Mouse (Mus musculus) lung, embryonic 14.5 days (tissue): ENCODE data around the gene Slc15a5. TPM values are rescaled to one million over a fixed set of nuclear protein-coding genes. Genes with fewer than 3 reads are reported as not detected.

Experiments used
- ATAC-seq: fragments of 200-750 bp; cut with Nextera tagmentation; 2 replicates; pipeline ENCODE4 v1.8.0; 2017; ENCODE audit warnings: mild to moderate bottlenecking, moderate TSS enrichment, moderate library complexity; ENCODE audit not compliant: insufficient read depth
- DNase-seq: peaks from one replicate; pipeline ENCODE4 v3.0.0-alpha.2; 2015
- H3K27ac ChIP-seq: fragments of 300-500 bp; sonication (generic); 2 replicates; pipeline ENCODE4 v1.5.1; 2014; ENCODE audit warnings: low read depth, mild to moderate bottlenecking, moderate library complexity
- H3K27me3 ChIP-seq: fragments of 300-500 bp; sonication (generic); 2 replicates; pipeline ENCODE4 v1.6.1; 2014; ENCODE audit warnings: low read length, control low read depth; ENCODE audit not compliant: insufficient read depth
- H3K36me3 ChIP-seq: fragments of 300-500 bp; sonication (generic); 2 replicates; pipeline ENCODE4 v1.6.1; 2014; ENCODE audit warnings: control low read depth; ENCODE audit not compliant: insufficient read depth
- H3K4me1 ChIP-seq: fragments of 300-500 bp; sonication (generic); 2 replicates; pipeline ENCODE4 v1.6.1; 2014; ENCODE audit warnings: antibody characterized with exemption, control low read depth; ENCODE audit not compliant: insufficient read depth
- H3K4me2 ChIP-seq: fragments of 300-500 bp; sonication (generic); 2 replicates; pipeline ENCODE4 v1.6.1; 2014; ENCODE audit warnings: mild to moderate bottlenecking
- H3K4me3 ChIP-seq: fragments of 300-500 bp; sonication (generic); 2 replicates; pipeline ENCODE4 v1.5.1; 2014; ENCODE audit warnings: low read depth, low read length
- H3K9ac ChIP-seq: fragments of 300-500 bp; sonication (generic); 2 replicates; pipeline ENCODE4 v1.6.1; 2014
- H3K9me3 ChIP-seq: fragments of 300-500 bp; sonication (generic); 2 replicates; pipeline ENCODE4 v1.6.1; 2016; ENCODE audit warnings: low read depth, low read length, control low read depth
- CTCF ChIP-seq: IDR thresholded peaks from 2 replicates; pipeline ENCODE4 v1.5.1; 2016; ENCODE audit warnings: antibody characterized with exemption, low read depth
- WGBS: fragments of 180-500 bp; shearing (Covaris S2); extraction: QIAGEN DNeasy Blood & Tissue Kit; methylation state at CpG from one replicate; pipeline ENCODE4 v1.1.7; 2014; 5-methylcytosine and 5-hydroxymethylcytosine counted together
- polyA plus RNA-seq: library from polyadenylated mRNA; unstranded; fragments of >200 nt; fragmentation: Nextera tagmentation; extraction: Ambion mirVana; gene quantifications from 2 replicates; pipeline ENCODE4 v1.2.1, GENCODE M21; 2014

The Slc15a5 gene
- polyA plus RNA-seq, 1 experiment from 2014 or later, result not detected

GRCm38 (mm10) chr6:138054956-138055355, 24.8 kb downstream of the Slc15a5 start:
- 68% methylated on average over 12 of the region's 12 CpGs for WGBS
- no peaks in the 10 kb centered on the region for H3K27me3 ChIP-seq
- no peaks in the 10 kb centered on the region for H3K4me1 ChIP-seq
- no peaks in the 10 kb centered on the region for H3K9me3 ChIP-seq
- ATAC-seq, result no peak
- H3K4me2 ChIP-seq, result no peak overlapping the region
- no peak overlapping the region for H3K4me3 ChIP-seq
- DNase-seq, result no peak
- no peak overlapping the region for H3K9ac ChIP-seq
- no peak overlapping the region for H3K27ac ChIP-seq
- no peaks in the 10 kb centered on the region for H3K36me3 ChIP-seq
- no peak for TF ChIP-seq CTCF

- WGBS, result 70% methylated on average over 1 of the region's 1 CpGs
- no peaks in the 10 kb centered on the region for H3K27me3 ChIP-seq
- no peak overlapping the region for H3K4me3 ChIP-seq
- ATAC-seq (no peak), DNase-seq (peak; percentile 59)
- H3K9me3 ChIP-seq, result no peaks in the 10 kb centered on the region
- no peak overlapping the region for H3K9ac ChIP-seq
- no peaks in the 10 kb centered on the region for H3K4me1 ChIP-seq
- peak; percentile 64 for TF ChIP-seq CTCF
- no peak overlapping the region for H3K27ac ChIP-seq
- no peaks in the 10 kb centered on the region for H3K36me3 ChIP-seq
- H3K4me2 ChIP-seq, result no peak overlapping the region
Measured at GRCm38 (mm10) chr6:138054166-138054565, 25.6 kb downstream of the Slc15a5 start.

DNA sequence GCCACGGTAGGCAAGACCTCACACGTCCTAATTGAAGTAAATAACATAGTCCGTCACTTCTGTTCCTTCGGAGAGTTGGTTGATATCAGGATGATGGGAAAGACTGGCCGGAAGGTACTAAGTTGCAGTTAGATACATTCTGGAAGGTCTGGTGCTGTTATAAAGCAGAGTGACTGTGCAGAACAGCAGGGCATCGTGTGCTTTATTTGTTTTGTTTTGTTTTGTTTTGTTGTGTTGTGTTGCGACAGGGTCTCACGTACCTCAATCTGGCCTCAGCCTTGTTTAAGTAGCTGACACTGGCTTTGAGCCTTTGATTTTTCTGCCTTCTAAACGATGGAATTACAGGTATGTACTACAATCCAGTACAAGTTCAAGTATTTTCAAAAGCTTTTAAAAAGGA, 26.0 kb downstream of the Slc15a5 start:
- H3K27me3 ChIP-seq, result no peaks in the 10 kb centered on the region
- no peak overlapping the region for H3K9ac ChIP-seq
- no peaks in the 10 kb centered on the region for H3K9me3 ChIP-seq
- H3K4me2 ChIP-seq, result no peak overlapping the region
- no peak for DNase-seq
- no peaks in the 10 kb centered on the region for H3K4me1 ChIP-seq
- H3K27ac ChIP-seq, result no peak overlapping the region
- no peak for ATAC-seq
- H3K4me3 ChIP-seq, result no peak overlapping the region
- no peak for TF ChIP-seq CTCF
- no peaks in the 10 kb centered on the region for H3K36me3 ChIP-seq
- WGBS, result 79% methylated on average over 9 of the region's 9 CpGs

DNA sequence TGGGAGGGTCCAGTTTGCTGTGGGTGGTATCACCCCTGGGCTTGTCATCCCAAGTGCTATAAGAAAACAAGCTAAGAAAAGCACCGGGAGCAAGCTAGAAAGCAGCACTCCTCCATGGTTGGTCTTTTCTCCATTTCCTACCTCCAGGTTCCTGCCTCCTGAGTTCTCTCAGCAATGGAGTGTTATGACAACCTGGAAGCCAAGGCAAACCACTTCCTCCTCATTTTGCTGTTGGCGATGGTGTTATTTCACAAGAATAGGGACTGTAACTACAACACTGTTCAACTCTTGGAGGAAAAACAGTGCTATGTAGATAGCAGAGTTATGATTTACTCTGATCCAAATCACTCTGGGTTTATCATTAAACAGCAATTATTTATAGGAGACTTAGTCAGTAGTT, 34.4 kb downstream of the Slc15a5 start:
- no peak for DNase-seq
- H3K9ac ChIP-seq, result no peak overlapping the region
- H3K27me3 ChIP-seq, result no peaks in the 10 kb centered on the region
- no peaks in the 10 kb centered on the region for H3K9me3 ChIP-seq
- H3K4me1 ChIP-seq, result no peaks in the 10 kb centered on the region
- no peak for TF ChIP-seq CTCF
- no peak overlapping the region for H3K4me3 ChIP-seq
- no peak overlapping the region for H3K27ac ChIP-seq
- WGBS, result 89% methylated on average over 2 of the region's 2 CpGs
- no peak overlapping the region for H3K4me2 ChIP-seq
- ATAC-seq, result no peak
- H3K36me3 ChIP-seq, result no peaks in the 10 kb centered on the region

DNA sequence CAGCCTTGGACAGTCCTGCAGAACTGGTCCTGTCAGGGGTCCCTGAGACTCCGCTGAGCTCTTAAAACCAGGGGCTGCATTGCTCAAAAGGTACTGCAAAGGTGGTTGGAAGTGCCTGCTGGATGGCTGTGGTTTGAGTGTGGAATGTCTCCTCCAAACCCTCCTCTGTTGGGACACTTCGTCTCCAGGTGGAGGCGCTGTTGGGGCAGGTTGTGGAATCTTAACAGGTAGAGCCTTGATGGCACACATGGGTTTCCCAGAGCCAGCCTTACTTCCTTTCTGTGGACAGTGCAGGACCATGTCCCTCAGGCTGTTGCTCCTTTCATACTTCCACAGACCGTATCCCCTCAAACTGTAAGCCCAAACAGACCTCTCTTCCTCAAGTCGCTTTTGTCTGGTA, 36.8 kb downstream of the Slc15a5 start:
- no peaks in the 10 kb centered on the region; the same call in 1 of the 2 replicates for H3K9me3 ChIP-seq
- no peak overlapping the region for H3K4me2 ChIP-seq
- H3K4me3 ChIP-seq, result no peak overlapping the region
- no peaks in the 10 kb centered on the region for H3K4me1 ChIP-seq
- 95% methylated on average over 5 of the region's 5 CpGs for WGBS
- no peak for ATAC-seq
- H3K9ac ChIP-seq, result no peak overlapping the region
- H3K27me3 ChIP-seq, result no peaks in the 10 kb centered on the region
- DNase-seq, result no peak
- H3K36me3 ChIP-seq, result no peaks in the 10 kb centered on the region
- TF ChIP-seq CTCF, result no peak
- H3K27ac ChIP-seq, result no peak overlapping the region

- H3K4me1 ChIP-seq, result no peaks in the 10 kb centered on the region
- no peaks in the 10 kb centered on the region for H3K36me3 ChIP-seq
- no peak for TF ChIP-seq CTCF
- DNase-seq (no peak), ATAC-seq (no peak)
- peaks cover 5% of the 10 kb centered on the region; the same call in 1 of the 2 replicates for H3K9me3 ChIP-seq
- H3K4me3 ChIP-seq, result no peak overlapping the region
- 77% methylated on average over 4 of the region's 4 CpGs for WGBS
- H3K9ac ChIP-seq, result no peak overlapping the region
- no peak overlapping the region for H3K27ac ChIP-seq
- no peaks in the 10 kb centered on the region for H3K27me3 ChIP-seq
- no peak overlapping the region for H3K4me2 ChIP-seq
Measured at GRCm38 (mm10) chr6:138041865-138042264, 37.9 kb downstream of the Slc15a5 start.

- no peaks in the 10 kb centered on the region for H3K4me1 ChIP-seq
- peaks cover 5% of the 10 kb centered on the region; the same call in 1 of the 2 replicates for H3K9me3 ChIP-seq
- peak; percentile 54 for TF ChIP-seq CTCF
- no peak overlapping the region for H3K4me3 ChIP-seq
- H3K4me2 ChIP-seq, result no peak overlapping the region
- H3K27ac ChIP-seq, result no peak overlapping the region
- H3K36me3 ChIP-seq, result no peaks in the 10 kb centered on the region
- 87% methylated on average over 5 of the region's 5 CpGs for WGBS
- no peak overlapping the region for H3K9ac ChIP-seq
- ATAC-seq (no peak), DNase-seq (no peak)
- H3K27me3 ChIP-seq, result no peaks in the 10 kb centered on the region
Measured at GRCm38 (mm10) chr6:138037587-138037986, 42.1 kb downstream of the Slc15a5 start.

DNA sequence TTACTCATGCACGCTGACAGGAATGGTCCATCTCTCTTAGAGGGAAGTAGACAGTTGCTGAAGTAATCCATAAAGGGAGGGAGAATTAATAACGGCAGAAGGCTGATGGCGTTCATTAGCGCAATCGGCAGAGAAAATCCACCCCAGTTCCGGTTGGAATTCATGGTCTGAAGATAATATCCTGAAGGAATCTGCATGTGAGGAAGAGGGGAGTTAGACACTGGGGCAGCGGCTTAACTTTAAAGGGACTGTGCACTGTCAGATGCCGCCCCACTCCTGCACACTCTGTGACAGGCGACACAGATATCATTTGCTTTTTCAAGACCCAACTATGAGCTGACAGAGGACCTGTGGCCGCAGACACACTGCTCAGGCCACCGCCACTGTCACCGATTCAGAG, 42.8 kb downstream of the Slc15a5 start:
- H3K4me1 ChIP-seq, result no peaks in the 10 kb centered on the region
- H3K36me3 ChIP-seq, result no peaks in the 10 kb centered on the region
- no peak overlapping the region for H3K9ac ChIP-seq
- H3K9me3 ChIP-seq, result peaks cover 5% of the 10 kb centered on the region; the same call in 1 of the 2 replicates
- no peak overlapping the region for H3K4me2 ChIP-seq
- no peak for TF ChIP-seq CTCF
- H3K27ac ChIP-seq, result no peak overlapping the region
- ATAC-seq (no peak), DNase-seq (no peak)
- no peak overlapping the region for H3K4me3 ChIP-seq
- no peaks in the 10 kb centered on the region for H3K27me3 ChIP-seq
- WGBS, result 83% methylated on average over 12 of the region's 12 CpGs
